Mouse (Mus musculus): ENCODE data around the gene Il5.
A peak's percentile ranks its signal among the peaks of the same experiment; 100 is the strongest.

- TF ChIP-seq CTCF (IDR thresholded peaks at IDR 0.05; ENCODE audit: control insufficient read depth, insufficient read depth, insufficient replicate concordance, low read depth, low read length), result peak; percentile 89
- TF ChIP-seq POLR2A (IDR thresholded peaks at IDR 0.05; ENCODE audit: control insufficient read depth, low read depth, low read length), result no peak
These were observed 16.4 kb downstream of the Il5 start for GRCm38 (mm10) chr11:53736771-53737572.

Measured in testis, adult 2 months (tissue).